Mouse (Mus musculus) fibroblast of lung, adult 2 months (primary cell): ENCODE measurements around the gene Gabarapl1.
"Not testable (repeated sequence)": the region's sequence is repeated elsewhere in the genome, so short reads cannot be mapped to it uniquely, and the experiment has no call there.

ENCODE experiments used
- DNase-seq: peaks from one replicate; pipeline ENCODE4 v3.0.0-alpha.2; 2011; ENCODE audit warnings: low read depth

Gene Gabarapl1

GRCm38 (mm10) chr6:129532942-129533860 lies at the start of gene Gabarapl1:
TSS of gene Gabarapl1 (plus strand) at chr6:129533160.
- peak; percentile 54 for DNase-seq

- no peak for DNase-seq
Observed at GRCm38 (mm10) chr6:129494924-129495323, 38.0 kb upstream of the Gabarapl1 start.

GRCm38 (mm10) chr6:129497345-129498218 lies 35.4 kb upstream of the Gabarapl1 start:
- DNase-seq, result no peak

GRCm38 (mm10) chr6:129499516-129499915 lies 33.4 kb upstream of the Gabarapl1 start:
- not testable (repeated sequence) for DNase-seq

- DNase-seq, result no peak
Observed at GRCm38 (mm10) chr6:129503471-129503870, 29.5 kb upstream of the Gabarapl1 start.

GRCm38 (mm10) chr6:129507024-129507423 lies 25.9 kb upstream of the Gabarapl1 start, which contains the start of gene Olr1:
TSS of gene Olr1 (minus strand) at chr6:129507165.
- no peak for DNase-seq

DNA sequence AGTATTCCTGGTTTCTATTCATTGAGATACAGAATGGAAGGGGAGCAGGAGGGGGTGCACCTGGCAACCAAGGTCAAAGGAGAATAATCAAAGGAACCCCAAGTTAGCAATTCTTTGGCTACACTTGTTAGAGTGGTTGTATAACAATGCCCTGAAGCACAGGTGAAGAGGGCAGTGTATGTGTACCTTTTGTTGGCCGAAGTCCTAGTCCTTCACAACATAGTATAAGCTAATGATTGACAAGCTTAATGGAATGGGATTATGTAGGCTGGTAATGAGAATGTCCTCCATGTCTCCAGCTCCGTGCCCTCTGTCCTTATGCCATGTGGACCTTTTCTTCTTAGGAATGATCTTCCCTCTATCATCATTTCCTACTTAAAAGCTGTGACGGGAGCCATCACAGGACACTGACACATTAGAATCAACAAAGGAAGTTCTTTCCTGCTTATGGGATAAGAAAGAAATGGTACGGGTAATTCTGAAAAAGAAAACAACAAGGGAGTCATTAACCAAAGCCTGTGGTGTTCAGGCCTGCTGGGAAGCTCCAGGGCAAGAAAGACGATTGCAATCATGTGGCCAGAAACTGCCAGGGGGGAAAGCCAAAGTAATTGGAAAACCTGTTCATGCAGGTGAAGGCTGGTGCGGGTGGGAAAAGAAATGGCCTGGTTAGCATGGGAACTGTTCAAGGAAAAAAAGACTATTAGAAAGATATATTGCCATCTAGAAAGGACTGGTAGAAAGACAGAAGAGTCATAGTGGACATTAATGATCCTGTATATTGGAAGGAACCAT lies 22.6 kb upstream of the Gabarapl1 start:
- no peak for DNase-seq

- DNase-seq, result no peak
Observed at GRCm38 (mm10) chr6:129512367-129512766, 20.6 kb upstream of the Gabarapl1 start, which contains the start of gene Tmem52b. TSS of gene Tmem52b (plus strand) at chr6:129512555.

GRCm38 (mm10) chr6:129512868-129513267 lies 20.1 kb upstream of the Gabarapl1 start:
- DNase-seq, result no peak

- DNase-seq, result no peak
Observed at GRCm38 (mm10) chr6:129513409-129513808, 19.6 kb upstream of the Gabarapl1 start.

DNA sequence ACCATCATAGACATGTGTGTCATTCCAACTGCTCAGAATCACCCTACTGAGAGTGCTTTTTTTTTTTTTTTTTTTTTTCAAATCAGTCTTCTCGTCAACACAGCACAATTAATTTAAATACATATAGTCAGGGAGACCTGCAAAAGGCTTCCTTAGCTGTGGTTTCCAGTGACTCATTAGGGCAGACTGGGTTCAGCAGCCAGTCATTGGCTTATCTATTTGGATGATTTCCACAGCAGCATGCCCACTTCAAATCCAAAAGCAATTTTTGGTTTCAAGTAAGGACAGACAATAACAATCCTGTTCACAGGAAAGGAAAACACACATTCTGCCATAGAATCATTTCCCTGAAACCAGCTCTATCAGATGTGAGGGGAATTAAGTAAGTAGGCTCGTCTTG lies 18.6 kb upstream of the Gabarapl1 start:
- no peak for DNase-seq

- DNase-seq, result no peak
Observed at GRCm38 (mm10) chr6:129515068-129515467, 17.9 kb upstream of the Gabarapl1 start.

- DNase-seq, result no peak
Observed at GRCm38 (mm10) chr6:129516388-129516787, 16.6 kb upstream of the Gabarapl1 start.

DNA sequence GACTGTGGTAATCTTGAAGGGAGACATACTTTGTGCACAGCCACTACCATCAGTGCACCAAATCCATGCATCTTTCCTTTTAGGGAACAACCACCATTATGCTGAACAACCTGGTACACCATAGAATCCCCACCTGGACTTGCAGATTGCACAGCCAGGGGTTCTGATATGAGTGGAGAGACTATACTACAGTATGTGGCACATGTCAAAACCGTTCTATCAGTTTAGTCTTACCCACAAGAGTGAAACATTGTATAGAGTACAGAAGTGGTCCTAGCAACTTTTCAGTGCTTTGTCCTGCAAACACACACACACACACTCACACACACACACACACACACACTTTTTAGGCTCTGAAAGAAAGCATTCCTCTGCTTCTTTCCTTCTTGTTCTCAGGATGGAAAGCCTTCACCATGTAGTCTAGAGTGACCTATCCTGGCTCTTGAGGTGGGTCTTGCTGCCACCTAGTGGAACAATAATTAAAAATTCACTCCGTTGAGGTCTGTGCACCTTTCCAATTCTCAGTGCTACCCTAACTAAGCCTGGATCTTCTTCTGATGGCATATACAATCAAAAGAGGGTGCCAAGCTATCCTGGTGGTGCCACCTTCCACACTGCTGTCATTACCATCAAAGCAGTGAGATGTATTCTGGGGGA lies 15.1 kb upstream of the Gabarapl1 start:
- no peak for DNase-seq

- no peak for DNase-seq
Observed at GRCm38 (mm10) chr6:129526069-129526468, 6.9 kb upstream of the Gabarapl1 start.

- no peak for DNase-seq
Observed at GRCm38 (mm10) chr6:129527416-129527815, 5.5 kb upstream of the Gabarapl1 start.

GRCm38 (mm10) chr6:129529605-129530004 lies 3.4 kb upstream of the Gabarapl1 start:
- DNase-seq, result no peak

DNA sequence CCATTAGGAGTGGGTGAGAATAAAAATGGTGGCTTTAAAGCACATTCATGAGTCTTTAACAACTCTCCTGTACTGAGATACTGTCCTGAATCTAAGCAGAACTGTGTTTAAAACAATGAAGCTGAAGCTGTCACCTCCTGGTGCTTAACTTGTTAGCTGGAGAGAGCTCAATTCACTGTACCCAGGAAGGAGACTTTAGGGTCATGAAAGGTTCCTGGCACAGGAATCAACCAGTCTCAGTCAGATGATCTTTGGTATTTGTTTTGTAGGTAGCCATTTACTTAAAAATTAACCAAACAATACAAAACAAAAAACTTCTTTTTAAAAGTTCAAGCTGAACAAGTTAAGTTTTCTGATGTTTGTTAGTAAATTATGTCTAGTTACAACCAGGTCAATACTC lies 2.7 kb upstream of the Gabarapl1 start:
- DNase-seq, result no peak

GRCm38 (mm10) chr6:129532556-129532941 lies 411 bp upstream of the Gabarapl1 start:
- peak; percentile 64 for DNase-seq

DNA sequence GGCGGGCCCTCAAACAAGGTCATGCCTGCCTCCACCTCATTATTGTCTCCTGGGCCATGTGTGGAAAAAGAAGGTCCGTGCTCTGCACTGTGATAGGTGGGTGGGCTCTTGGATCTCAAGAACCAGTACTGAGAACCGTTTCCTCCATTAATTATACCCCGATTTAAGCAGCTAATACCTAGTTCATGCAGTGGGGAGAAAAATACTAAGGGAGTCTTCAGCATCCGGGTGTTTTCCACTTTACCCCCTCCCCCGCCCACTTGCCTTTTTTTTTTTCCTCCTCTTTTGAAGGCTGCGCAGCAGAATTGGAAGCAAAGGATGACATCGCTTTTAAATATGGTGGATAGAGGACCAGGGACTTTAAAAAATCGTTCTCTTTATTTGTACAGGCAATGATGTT lies 1.1 kb downstream of the Gabarapl1 start:
- DNase-seq, result no peak

GRCm38 (mm10) chr6:129534627-129535190 lies 1.7 kb downstream of the Gabarapl1 start:
- DNase-seq, result no peak
